Mouse (Mus musculus) ovary, postnatal 36 days (tissue): Measurements from ENCODE around the gene Scnn1g.
A peak's percentile ranks its signal among the peaks of the same experiment; 100 is the strongest.

Experiments
- DNase-seq: peaks from one replicate; pipeline ENCODE4 v3.0.0; 2022; ENCODE audit warnings: low spot score, mixed read lengths

The Scnn1g gene

DNA sequence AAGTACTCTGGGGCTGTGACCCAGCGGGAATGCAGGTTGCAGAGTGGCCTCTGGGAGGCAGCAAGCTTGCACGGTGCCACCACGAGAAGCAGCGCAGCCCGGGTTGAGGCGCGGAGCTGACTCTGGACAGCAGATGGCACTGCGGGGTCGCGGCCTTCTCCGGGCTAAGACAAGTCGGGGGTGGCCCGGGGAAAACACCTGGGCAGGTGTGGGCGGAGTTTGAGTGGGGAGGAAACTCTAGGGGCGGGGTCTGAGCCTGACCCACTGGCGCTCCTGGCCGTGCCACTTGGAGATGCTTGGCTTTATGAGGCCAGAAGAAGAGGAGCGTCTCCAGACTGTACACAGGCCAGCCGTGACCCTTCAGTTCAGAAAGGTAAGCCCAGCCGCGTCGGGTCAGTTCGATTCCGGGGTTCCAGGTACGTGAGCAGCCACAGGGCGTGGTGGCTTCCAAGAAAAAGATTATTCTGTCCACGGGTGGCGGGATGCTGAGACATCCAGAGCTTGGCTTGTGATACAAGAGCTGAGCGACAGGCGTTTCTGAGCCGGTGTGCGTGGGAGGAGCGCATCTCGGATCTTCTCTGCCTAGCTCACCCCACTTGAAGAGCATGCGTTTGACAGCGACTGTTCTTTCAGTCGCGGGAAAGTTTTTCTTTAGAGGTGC is at the start of gene Scnn1g:
Gene Scnn1g (plus strand): TSS at position 309 of the 661 bp plus-strand sequence.
- DNase-seq: peak; percentile 86

DNA sequence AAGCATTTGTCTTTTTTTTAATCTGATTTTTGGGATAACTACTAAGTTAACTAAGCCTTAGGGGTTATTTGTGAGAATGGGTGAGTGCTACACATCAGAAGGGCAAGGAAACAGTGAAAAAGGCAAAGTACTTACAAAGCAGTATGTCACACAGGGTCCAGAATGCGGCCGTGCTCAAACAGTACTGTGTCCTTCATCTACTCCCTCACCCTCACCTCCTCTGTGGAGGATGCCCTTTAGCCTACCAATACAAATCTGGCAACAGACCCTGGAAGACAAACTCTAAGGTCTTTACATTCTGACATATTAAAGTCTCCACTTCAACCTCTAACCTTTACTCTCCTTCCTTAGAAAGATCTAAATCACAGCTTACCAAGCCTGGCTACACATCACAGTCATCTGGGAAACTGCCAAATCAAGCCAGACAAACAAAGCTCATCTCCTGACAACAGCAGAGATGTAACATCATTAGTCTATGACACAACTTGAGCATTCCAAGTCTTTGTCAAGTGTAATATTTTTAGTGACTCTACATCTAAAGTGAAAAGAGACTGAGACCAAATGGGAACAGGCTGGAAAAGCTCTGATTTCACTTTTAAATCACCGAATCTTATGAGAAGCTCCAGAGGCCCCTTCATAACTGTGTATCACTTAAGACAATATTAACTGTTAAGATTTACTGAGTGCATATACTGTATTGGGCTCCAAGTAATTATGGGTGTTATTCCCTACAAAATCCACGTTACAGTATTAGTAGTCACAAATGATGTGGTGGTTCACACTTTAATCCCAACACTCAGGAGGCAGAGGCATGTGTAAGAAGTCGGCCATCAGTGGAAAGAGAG is 48.9 kb upstream of the Scnn1g start:
- DNase-seq: no peak

DNA sequence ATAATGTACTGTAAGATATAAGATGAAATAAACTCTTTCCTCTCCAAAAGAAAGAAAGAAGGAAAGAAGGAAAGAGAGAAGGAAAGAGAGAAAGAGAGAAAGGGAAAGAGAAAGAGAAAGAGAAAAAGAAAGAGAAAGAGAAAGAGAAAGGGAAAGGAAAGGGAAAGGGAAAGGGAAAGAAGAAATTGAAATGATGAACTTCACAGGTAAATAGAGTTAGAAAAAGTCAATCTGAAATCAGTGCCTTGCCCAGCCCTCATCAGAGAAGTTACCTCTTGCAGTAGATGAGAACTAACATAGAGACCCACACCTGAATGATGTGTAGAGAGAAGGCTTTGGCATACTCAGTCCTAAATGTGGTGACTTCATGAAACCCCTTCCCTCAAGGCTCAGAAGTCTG is 44.9 kb upstream of the Scnn1g start:
- DNase-seq: no peak

DNA sequence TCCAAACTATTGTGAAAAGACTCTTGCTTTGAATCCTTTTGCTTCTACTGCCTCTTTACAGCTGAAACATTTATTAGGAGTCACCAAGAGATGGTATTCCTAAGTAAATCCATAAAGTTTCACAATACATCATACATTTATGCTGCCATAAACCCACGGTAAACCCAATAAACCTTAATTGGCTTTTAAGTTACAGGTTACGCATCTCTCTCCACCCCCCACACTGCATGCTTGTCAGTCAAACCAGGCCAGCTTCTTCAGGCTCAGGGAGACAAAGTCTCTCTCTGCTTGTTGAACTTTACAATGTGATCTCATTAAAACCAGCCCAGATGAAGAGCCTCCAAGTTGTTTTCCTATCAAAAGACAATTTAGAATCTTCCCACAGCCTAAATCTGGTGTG is 42.5 kb upstream of the Scnn1g start:
- DNase-seq: no peak

DNA sequence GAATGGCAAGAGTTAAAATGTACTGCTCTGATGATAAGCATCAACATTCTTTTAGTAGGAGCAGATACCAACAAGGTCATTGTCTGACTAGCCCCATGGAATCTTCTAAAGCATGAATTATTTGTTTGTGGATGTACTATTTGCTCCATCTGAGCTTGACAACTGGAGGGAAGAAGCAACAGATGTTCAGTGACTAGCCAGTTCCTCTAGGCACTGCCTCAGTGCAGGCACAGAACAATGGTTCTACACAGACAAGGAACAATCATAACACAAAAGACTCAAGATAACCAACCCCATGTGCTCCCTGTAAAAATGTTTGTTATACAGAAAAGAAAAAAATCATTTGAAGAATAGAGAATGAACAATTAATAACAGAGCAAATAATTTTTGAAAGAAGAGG is 37.1 kb upstream of the Scnn1g start:
- DNase-seq: no peak

DNA sequence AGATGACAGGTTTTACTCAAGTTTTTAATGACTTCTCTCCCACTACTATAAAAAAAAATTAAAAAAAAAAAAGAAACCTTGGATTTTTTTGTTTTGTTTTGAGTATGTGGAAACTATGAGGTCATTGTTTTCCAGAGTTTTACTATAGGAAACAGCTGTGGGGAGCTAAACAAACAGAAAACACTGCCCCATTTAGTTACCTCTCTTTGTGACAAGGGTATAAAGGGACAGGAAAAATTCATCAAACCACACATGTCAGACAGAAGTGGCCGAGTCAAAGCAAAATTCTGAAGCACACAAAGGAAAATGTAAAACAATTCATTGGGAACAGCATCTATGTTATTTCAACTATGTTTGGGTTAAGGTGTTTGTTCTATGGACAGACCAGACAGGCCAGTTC is 36.7 kb upstream of the Scnn1g start:
- no peak for DNase-seq

DNA sequence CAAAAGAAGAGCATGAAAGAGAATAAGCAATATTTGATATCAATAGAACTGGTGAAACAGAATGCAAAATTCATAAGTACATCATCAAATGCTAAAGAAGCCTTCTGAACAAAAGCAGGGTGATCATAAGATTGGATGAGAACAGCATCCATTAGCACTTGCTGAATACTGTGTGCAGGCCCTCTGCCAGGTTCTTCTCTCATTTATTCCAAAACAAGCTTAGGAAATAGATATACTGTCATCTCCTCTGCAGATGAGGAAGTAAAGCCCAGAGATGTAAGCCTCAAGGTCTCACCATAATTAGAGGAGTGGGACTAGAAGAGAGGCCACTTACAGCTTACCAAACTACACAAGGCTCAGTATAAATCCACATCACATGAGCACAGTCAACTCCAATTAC is 35.1 kb upstream of the Scnn1g start:
- DNase-seq: no peak

DNA sequence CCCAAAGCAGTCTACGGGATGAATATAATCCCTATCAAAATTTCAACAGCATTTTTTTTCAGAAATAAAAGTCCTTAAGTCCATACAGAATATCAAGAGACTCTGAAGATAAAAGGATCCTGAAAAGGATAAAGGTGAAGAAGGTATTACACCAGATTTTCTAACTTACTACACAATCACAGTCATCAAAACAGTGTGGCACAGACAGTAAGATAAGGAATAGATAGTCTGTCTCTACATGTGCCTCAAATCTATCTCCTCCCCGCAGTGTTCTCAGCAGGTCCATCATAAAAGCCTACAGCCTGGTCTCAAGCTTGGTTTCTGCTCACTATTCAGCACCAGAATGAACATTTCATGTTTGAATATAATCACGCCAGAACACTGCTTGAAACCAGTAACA is 33.8 kb upstream of the Scnn1g start:
- no peak for DNase-seq

DNA sequence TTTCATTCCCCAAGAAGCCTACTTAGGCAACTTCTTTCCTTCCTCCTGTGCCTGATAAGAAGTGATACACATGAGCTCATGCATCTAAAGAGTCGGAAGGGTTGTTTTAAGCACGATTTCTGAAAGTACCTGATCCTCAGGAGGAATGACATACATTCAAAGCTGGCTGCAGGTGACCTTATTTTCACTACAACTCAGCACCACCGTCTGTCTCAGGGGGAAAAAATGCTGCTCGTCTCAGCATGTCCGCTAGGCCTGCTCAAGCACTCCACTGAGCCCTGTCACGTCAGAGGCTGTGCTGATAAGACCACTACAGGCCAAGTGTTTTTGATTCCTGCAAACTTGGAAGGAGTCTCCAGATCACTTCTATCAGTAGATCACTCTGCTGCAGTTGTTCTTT is 32.3 kb upstream of the Scnn1g start:
- DNase-seq: no peak

DNA sequence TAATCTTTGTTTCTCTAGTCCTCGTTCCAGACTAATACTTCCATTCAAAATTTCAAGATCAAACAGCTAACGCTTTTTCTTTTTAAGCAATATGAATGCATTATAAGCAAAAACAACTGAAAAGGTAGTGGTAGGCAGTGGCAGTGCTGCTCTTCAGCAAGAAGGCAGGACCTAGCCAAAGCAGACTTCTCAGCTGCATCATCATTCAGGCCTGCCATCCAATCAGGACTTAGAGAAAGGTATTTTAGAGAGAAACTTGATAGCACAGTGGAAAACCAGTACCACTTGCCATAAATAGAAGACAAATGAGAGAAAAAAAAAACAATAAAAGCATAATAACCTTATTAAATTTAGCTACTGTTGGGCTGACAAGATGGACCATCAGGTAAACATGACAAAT is 29.2 kb upstream of the Scnn1g start:
- no peak for DNase-seq

DNA sequence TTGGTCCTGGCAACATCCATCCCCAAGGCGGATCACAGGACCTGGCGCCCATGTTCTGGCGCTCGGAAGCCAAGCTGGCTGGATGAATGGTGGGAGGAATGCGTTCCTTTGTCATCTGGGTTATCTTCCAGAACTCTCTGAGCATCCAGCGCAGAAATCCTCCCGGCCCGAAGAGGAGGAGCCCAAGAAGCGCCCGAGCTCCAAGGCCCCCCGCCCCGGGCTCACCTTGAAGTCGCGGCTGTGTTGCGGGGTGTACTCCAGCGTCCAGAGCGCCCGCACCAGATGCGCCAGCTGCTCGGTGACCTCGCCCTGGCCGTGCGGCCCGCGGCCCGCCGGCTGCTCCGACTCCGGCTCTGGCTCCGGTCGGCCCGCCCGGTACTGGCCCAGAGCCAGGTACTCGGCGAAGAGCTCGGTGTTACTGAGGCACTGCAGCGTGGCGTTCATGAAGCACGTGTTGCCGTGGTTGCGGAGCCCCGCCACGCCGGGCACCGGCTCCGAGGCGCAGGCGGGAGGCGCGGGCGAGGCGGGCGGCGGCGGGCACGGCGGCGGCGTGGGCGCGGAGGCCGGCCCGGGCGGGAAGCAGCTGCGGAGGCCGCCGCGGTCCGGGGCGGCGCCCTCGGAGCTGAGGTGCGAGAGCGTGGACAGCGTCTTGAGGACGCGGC is 27.7 kb upstream of the Scnn1g start:
- DNase-seq: peak; percentile 66

DNA sequence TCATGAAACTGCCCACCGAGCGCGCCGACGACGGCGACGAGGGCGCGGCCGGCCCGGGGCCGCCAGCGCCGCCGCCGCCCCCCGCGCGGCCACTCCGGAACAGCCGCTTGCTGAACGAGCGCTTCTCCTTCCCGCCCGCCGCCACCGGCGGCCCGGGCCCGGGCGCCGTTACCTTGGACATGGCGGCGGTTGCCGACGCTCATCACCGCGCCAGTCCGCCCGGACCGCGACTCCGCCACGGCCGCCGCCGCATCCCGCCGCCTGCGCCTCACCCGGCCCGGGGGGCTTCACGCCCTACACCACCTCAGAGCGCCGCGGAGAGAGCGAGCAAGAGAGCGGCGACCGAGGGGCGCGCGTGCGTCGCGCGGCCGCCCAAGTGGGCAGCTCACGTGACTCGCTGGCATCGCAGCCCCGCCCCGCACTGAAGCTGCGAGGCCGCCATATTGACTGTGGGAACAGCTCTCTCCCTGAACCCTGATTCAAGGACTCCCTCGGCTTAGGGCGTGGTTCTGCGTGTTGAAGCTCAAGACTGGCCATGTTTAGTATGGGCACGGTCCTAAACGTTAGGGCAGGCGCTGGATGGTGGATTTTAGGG is 27.1 kb upstream of the Scnn1g start, which contains the start of gene Usp31:
Gene Usp31 (minus strand): TSS at position 181 of the 595 bp plus-strand sequence.
- DNase-seq: peak; percentile 91

DNA sequence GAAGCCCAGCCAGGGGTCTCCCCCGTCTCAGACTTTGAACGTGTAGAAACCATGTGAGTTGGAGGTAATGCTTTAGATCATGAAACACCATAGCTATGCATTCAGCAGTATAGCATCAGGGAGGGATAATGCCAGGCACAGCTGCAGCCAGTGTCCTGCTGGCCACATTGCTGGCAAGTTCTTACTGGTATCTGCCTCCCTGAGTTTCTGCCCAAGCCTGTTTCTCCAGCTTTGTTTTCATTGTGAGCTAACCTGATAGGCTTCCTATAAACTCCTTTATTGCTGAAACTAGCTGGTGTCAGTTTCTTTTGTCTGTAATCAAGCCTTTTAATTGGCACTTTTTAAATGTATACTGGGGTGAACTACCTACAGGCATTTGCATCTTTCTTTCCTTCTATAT is 23.1 kb upstream of the Scnn1g start:
- DNase-seq: no peak

DNA sequence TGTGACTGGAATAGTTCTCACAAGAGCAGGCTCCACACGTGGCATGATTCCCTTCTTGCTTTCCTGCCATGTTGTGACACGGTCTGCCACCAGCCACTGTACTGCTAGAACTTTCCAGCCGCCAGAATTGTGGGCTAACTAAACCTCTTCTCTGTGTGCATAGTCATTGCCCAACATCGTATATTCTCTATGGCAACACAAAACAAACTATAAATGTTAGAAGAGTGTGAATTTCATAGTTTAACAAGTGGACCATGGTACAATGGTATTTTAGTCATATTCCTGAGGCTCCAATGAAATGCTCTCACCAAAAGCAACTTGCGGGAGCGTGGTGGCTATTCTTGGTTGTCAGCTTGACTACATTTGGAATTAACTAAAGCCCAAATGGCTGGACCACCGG is 17.2 kb upstream of the Scnn1g start:
- no peak for DNase-seq

DNA sequence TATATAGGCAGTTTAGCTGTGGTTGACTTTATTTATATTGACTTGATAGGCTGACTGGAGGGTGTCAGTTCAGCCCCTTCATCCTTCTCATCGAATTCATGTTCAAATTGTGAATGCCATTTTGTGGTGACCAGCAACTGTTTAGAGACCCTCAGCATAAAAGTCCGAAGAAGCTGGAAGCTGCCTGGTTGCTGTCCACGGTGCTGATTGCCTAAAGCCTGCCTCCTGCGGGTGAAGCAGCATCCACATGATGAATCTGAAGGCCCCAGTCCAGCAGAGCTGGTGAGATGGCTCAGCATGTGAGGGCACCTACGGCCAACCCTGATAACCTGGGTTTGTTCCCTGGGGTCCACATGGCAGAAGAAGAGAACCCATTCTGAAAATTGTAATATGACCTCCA is 4.1 kb upstream of the Scnn1g start:
- DNase-seq: peak; percentile 66

DNA sequence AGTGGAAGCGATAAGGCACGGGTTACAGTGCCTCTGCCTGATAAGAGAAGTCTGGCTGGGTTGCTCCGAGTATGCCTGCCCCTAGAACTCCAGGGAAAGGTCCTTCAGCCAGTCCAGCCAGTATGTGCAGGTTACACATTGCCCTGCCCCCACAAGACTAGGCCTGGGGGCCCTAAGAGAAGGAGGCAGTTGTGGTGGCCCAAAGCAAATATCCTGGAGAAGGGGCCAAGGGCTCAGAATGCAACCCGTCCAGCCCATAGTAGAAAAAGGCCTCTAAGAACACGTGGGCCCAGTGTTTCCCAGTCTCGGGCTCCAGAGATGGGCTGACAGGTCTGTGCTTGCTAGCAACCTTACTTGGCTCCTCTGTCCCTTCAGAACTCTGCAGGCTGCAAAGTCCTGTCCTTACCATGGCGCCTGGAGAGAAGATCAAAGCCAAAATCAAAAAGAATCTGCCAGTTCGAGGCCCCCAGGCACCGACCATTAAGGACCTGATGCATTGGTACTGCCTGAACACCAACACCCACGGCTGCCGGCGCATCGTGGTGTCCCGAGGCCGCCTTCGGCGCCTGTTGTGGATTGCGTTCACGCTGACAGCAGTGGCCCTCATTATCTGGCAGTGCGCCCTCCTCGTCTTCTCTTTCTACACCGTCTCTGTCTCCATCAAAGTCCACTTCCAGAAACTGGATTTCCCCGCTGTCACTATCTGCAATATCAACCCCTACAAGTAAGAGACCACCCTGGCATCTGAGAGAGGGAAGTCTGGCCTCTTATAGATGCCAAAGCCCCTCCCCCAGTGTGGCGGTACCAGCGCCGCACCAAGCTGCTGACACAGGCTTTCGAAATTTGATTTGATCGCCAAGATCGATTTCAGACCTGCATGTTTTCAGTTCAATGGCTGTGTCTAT is 3.5 kb downstream of the Scnn1g start:
- no peak for DNase-seq

DNA sequence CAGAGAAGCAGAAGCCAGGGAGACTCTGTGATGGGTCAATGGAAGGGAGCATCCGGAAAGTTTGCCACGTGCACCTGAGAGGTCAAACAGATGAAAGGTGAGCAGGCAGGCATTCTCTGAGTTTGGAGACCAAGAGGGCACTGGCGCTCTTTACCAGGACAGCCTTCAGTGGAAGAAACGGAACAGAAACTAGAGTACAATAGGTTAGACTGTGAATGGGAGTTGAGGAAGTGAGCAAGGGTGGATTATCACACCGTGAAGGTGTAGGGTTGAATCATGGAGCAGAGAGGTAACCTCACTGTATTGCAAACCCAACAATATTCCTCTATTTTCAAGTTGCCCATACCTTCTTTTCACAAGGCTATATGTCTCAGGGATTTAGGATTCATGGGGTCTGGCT is 16.0 kb downstream of the Scnn1g start:
- DNase-seq: no peak

DNA sequence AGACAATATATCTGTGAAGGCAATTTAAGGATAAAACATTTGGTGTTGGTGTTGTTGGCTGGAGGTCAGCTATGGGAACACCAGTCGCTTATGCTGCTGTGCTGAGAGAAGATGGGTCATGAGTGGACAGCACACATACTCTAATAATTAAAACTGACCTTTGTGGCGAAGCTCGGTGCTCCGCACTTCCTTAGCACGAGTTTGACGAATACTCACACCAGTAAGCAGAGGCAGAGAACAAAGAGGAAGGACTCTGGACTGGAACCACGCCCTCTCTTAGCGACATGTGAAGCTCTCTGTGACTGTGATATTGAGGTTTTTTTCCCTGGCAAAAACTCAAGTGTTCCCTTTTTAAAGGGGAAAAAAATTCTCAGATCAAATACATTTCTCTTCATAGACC is 20.5 kb downstream of the Scnn1g start:
- DNase-seq: no peak

DNA sequence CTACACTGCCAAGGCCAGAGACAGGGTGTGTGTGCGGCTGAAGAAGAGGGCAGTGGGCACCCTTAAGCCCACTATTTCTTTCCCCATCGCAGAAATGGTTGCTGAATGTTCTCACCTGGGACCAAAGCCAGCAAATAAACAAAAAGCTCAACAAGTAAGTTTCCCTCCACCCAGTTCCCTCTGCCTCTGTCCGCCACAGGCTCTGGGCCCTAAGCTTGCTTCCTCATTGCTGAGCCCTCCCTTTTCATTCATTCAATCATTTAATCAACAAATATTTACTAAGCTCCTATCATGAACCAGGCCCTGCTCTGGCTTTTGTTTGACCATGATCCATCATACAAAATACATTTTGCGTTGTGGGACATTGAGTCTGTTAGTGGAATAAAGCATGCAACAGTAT is 29.0 kb downstream of the Scnn1g start:
- DNase-seq: no peak

DNA sequence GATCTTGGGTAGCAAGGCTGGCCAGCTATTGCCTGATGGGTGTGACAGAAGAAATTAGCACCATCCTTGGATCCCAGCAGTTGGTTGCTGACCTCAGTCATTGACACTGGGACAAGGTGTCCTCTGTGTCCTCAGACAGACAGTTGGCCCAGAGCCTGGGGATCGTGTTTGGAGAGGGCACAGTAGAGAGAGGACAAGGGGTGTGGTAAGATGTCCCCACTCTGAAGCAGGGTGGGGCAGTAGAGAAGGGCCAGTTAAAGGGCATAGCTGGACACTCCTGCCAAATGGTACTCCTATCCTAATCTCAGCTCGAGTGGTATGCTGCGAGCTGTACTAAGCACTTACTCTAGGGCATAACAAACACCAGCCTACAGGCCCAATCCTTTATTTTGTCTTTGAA is 33.6 kb downstream of the Scnn1g start:
- DNase-seq: no peak

DNA sequence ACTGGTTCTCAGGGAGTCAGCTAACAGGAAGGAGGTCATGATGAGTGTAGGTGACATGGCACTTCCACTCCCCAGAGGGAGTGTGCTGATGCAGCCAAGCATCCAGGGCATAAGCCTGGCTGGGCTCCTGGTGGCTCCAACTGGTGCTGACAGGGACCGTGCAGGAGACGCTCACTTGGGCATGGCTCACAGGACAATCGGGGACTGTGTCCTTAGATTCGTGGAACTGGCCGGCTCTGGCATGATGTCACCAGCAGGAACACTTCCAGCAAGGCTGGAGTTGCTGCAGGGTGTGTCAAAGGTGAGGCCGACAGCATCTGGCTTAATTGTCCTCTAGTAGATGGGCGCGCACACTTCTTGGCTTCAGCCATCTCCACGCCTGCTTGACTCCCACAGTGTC is 34.7 kb downstream of the Scnn1g start:
- DNase-seq: peak; percentile 5

DNA sequence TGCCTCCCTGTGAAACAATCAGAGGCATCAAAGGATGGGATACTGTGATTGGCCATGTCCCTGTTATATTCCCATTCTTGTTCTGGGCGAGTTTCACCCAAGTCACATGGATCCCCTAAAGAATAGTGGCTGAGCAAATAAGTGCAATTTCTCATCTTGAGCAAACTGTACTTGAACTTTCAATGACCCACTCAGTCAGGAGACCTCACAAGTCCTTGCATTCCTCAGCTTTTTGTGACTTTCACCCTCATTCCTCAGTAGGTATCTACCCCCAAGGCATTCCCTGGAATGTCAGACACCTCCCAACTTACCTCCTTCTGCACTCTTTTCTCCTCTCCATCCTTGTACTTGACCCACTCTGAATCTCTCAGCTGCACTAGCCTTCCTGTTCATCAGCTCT is 44.3 kb downstream of the Scnn1g start:
- DNase-seq: no peak
